Mouse (Mus musculus): ENCODE measurements around the gene Slc26a6. TPM values are rescaled to one million over a fixed set of nuclear protein-coding genes. Genes with fewer than 3 reads are reported as not detected.

Gene Slc26a6
- polyA plus RNA-seq, 3 experiments from 2014 or later: 7.3 to 12.6 (median 8.2) TPM

Other genes starting within 250 kb of the Slc26a6 start
- 10 to 100 TPM; 55.7 to 65.6 (median 62.7) TPM for gene Arih2, start 203.9 kb upstream of the Slc26a6 start, polyA plus RNA-seq (2017; shearing (Covaris generic))
- gene Slc25a20, start 191.2 kb upstream of the Slc26a6 start, polyA plus RNA-seq (2017; shearing (Covaris generic)): 10 to 100 TPM; 41.0 to 53.4 (median 48.2) TPM
- 10 to 100 TPM in 1 of 3 experiments, 1 to 10 TPM in 2; 7.7 to 11.9 (median 9.2) TPM for gene Prkar2a, start 164.0 kb upstream of the Slc26a6 start, polyA plus RNA-seq (2017; shearing (Covaris generic))
- 10 to 100 TPM; 10.9 to 24.0 (median 19.8) TPM for gene Ip6k2, start 69.5 kb upstream of the Slc26a6 start, polyA plus RNA-seq (2017; shearing (Covaris generic))
- 1 to 10 TPM; 6.0 to 7.1 (median 6.8) TPM for gene Nckipsd, start 44.9 kb upstream of the Slc26a6 start, polyA plus RNA-seq (2017; shearing (Covaris generic))
- gene Celsr3, start 27.0 kb upstream of the Slc26a6 start, polyA plus RNA-seq (2017; shearing (Covaris generic)): not detected
- gene Tmem89, start 61.3 kb downstream of the Slc26a6 start, polyA plus RNA-seq (2017; shearing (Covaris generic)): not detected
- gene Uqcrc1, start 83.3 kb downstream of the Slc26a6 start, polyA plus RNA-seq (2017; shearing (Covaris generic)): 100 to 1,000 TPM; 187 to 203 (median 188) TPM
- under 1 TPM in 2 of 3 experiments, not detected in 1; 0.05 to 0.39 TPM for gene Col7a1, start 100.3 kb downstream of the Slc26a6 start, polyA plus RNA-seq (2017; shearing (Covaris generic))
- not detected for gene Ucn2, start 132.7 kb downstream of the Slc26a6 start, polyA plus RNA-seq (2017; shearing (Covaris generic))
- gene Pfkfb4, start 138.5 kb downstream of the Slc26a6 start, polyA plus RNA-seq (2017; shearing (Covaris generic)): 1 to 10 TPM; 2.7 to 4.4 (median 4.2) TPM
- 1,000 to 10,000 TPM; 1,866 to 3,808 (median 3,640) TPM for gene Shisa5, start 185.3 kb downstream of the Slc26a6 start, polyA plus RNA-seq (2017; shearing (Covaris generic))
- gene Trex1, start 206.5 kb downstream of the Slc26a6 start, polyA plus RNA-seq (2017; shearing (Covaris generic)): 10 to 100 TPM; 42.7 to 50.3 (median 49.9) TPM
- gene Atrip, start 220.8 kb downstream of the Slc26a6 start, polyA plus RNA-seq (2017; shearing (Covaris generic)): 10 to 100 TPM; 19.2 to 28.2 (median 24.9) TPM
- 10 to 100 TPM; 12.1 to 15.5 (median 12.3) TPM for gene Ccdc51, start 229.2 kb downstream of the Slc26a6 start, polyA plus RNA-seq (2017; shearing (Covaris generic))
- gene Tma7, start 229.3 kb downstream of the Slc26a6 start, polyA plus RNA-seq (2017; shearing (Covaris generic)): 100 to 1,000 TPM; 763 to 998 (median 907) TPM
- gene Plxnb1, start 242.1 kb downstream of the Slc26a6 start, polyA plus RNA-seq (2017; shearing (Covaris generic)): 1 to 10 TPM; 1.1 to 1.5 (median 1.1) TPM